Mouse (Mus musculus): ENCODE measurements at regions not wholly inside any gene's neighbourhood (a gene's known extent, or its start where the extent isn't known, plus 50 kb on each side); places are given as distances from the start of the nearest gene placed in this dataset.

DNA sequence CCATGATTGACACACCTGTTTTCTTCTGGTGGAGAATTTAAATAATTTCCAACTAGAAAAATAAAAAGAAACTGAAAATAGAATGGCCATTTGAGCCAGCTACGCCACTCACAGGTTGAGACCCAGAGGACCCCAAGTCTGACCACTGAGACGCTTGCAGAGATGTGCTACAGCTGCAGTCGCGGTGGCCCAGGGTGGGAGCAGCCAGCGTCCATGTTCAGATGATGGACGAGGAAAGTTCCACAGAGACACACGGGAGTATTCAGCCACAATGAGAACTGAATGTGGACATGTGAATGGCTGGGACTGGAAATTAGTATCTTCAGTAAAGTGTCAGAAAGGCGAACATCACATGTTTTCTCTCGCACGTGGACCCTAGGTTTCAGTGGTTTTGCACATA lies 155.1 kb upstream of the Stt3b start:
- TF ChIP-seq CTCF (conservative IDR thresholded peaks at IDR 0.05; ENCODE audit: low read length) (no peak), NANOG (IDR thresholded peaks at IDR 0.05; ENCODE audit: borderline replicate concordance, low read length) (no peak)
